Mouse (Mus musculus): ENCODE data around the gene Klc3. TPM values are rescaled to one million over a fixed set of nuclear protein-coding genes. Genes with fewer than 3 reads are reported as not detected.
A peak's percentile ranks its signal among the peaks of the same experiment; 100 is the strongest.

Gene Klc3
- polyA plus RNA-seq, 1 experiment from 2014 or later, result 6.3 TPM

- no peak overlapping the region for H3K27ac ChIP-seq
- H3K36me3 ChIP-seq, result peaks cover 72% of the 10 kb centered on the region
- H3K4me3 ChIP-seq (replicated peaks), result no peak overlapping the region
- no peak for ATAC-seq (replicated peaks; ENCODE audit: low FRiP score)
- no peak overlapping the region for H3K4me2 ChIP-seq
- no peaks in the 10 kb centered on the region for H3K4me1 ChIP-seq
- 91% methylated on average over 6 of the region's 6 CpGs for WGBS
- no peaks in the 10 kb centered on the region for H3K9me3 ChIP-seq (replicated peaks)
- H3K9ac ChIP-seq, result no peak overlapping the region
- H3K27me3 ChIP-seq, result peaks cover 10% of the 10 kb centered on the region
Measured at GRCm38 (mm10) chr7:19426888-19427287, 23.0 kb upstream of the Klc3 start.

- Histone ChIP-seq H3K36me3 (peaks cover 66% of the 10 kb centered on the region), H3K9ac (no peak overlapping the region), H3K4me1 (peaks cover 2% of the 10 kb centered on the region), H3K4me2 (no peak overlapping the region), H3K9me3 (replicated peaks) (no peaks in the 10 kb centered on the region), H3K27me3 (peaks cover 16% of the 10 kb centered on the region), H3K4me3 (replicated peaks) (no peak overlapping the region), H3K27ac (no peak overlapping the region)
- no peak for ATAC-seq (replicated peaks; ENCODE audit: low FRiP score)
- WGBS, result 65% methylated on average over 6 of the region's 6 CpGs
Measured at GRCm38 (mm10) chr7:19426349-19426748, 22.4 kb upstream of the Klc3 start.

- Histone ChIP-seq H3K36me3 (peaks cover 43% of the 10 kb centered on the region), H3K9ac (no peak overlapping the region), H3K4me2 (no peak overlapping the region), H3K4me1 (peaks cover 13% of the 10 kb centered on the region), H3K4me3 (replicated peaks) (no peak overlapping the region), H3K27me3 (peaks cover 39% of the 10 kb centered on the region), H3K9me3 (replicated peaks) (no peaks in the 10 kb centered on the region), H3K27ac (no peak overlapping the region)
- WGBS, result 64% methylated on average over 4 of the region's 4 CpGs
- ATAC-seq (replicated peaks; ENCODE audit: low FRiP score), result no peak
Measured at GRCm38 (mm10) chr7:19424051-19424450, 20.1 kb upstream of the Klc3 start.

GRCm38 (mm10) chr7:19423083-19423482 lies 19.2 kb upstream of the Klc3 start:
- 91% methylated on average over 3 of the region's 3 CpGs for WGBS
- H3K4me2 ChIP-seq, result no peak overlapping the region

GRCm38 (mm10) chr7:19420821-19421636 lies 17.1 kb upstream of the Klc3 start:
- H3K27me3 ChIP-seq, result peaks cover 62% of the 10 kb centered on the region
- ATAC-seq (replicated peaks; ENCODE audit: low FRiP score), result peak; percentile 96
- H3K4me3 ChIP-seq (replicated peaks), result peak overlapping the region; percentile 38
- peaks cover 13% of the 10 kb centered on the region for H3K4me1 ChIP-seq
- WGBS, result 12% methylated on average over 43 of the region's 43 CpGs
- peak overlapping the region; percentile 66 for H3K4me2 ChIP-seq
- H3K27ac ChIP-seq, result no peak overlapping the region
- H3K9me3 ChIP-seq (replicated peaks), result no peaks in the 10 kb centered on the region
- H3K9ac ChIP-seq, result no peak overlapping the region
- peaks cover 13% of the 10 kb centered on the region for H3K36me3 ChIP-seq

More at GRCm38 (mm10) chr7:19423083-19423482, 19.2 kb upstream of the Klc3 start:
- Histone ChIP-seq H3K9me3 (replicated peaks) (no peaks in the 10 kb centered on the region), H3K27me3 (peaks cover 48% of the 10 kb centered on the region), H3K9ac (no peak overlapping the region), H3K36me3 (peaks cover 33% of the 10 kb centered on the region), H3K4me1 (peaks cover 13% of the 10 kb centered on the region), H3K27ac (no peak overlapping the region), H3K4me3 (replicated peaks) (no peak overlapping the region)
- no peak for ATAC-seq (replicated peaks; ENCODE audit: low FRiP score)

GRCm38 (mm10) chr7:19420121-19420520 lies 16.2 kb upstream of the Klc3 start:
- Histone ChIP-seq H3K4me2 (peak overlapping the region; percentile 50), H3K27me3 (peaks cover 62% of the 10 kb centered on the region), H3K9me3 (replicated peaks) (no peaks in the 10 kb centered on the region), H3K4me1 (peaks cover 13% of the 10 kb centered on the region), H3K4me3 (replicated peaks) (peak overlapping the region; percentile 22), H3K36me3 (peaks cover 4% of the 10 kb centered on the region), H3K9ac (no peak overlapping the region), H3K27ac (no peak overlapping the region)
- 5% methylated on average over 28 of the region's 28 CpGs for WGBS
- no peak for ATAC-seq (replicated peaks; ENCODE audit: low FRiP score)

GRCm38 (mm10) chr7:19416590-19416989 lies 12.7 kb upstream of the Klc3 start:
- Histone ChIP-seq H3K9ac (no peak overlapping the region), H3K4me2 (no peak overlapping the region), H3K36me3 (no peaks in the 10 kb centered on the region), H3K4me3 (replicated peaks) (no peak overlapping the region), H3K9me3 (replicated peaks) (no peaks in the 10 kb centered on the region), H3K4me1 (peaks cover 13% of the 10 kb centered on the region), H3K27ac (no peak overlapping the region), H3K27me3 (peaks cover 49% of the 10 kb centered on the region)
- WGBS, result 66% methylated on average over 15 of the region's 15 CpGs
- ATAC-seq (replicated peaks; ENCODE audit: low FRiP score), result no peak

- H3K4me3 ChIP-seq (replicated peaks), result no peak overlapping the region
- WGBS, result 87% methylated on average over 3 of the region's 3 CpGs
- no peak overlapping the region for H3K9ac ChIP-seq
- H3K27ac ChIP-seq, result no peak overlapping the region
- no peak for ATAC-seq (replicated peaks; ENCODE audit: low FRiP score)
- H3K4me2 ChIP-seq, result no peak overlapping the region
- H3K27me3 ChIP-seq, result peaks cover 18% of the 10 kb centered on the region
- peaks cover 11% of the 10 kb centered on the region; the same call in 1 of the 2 replicates for H3K4me1 ChIP-seq
- H3K36me3 ChIP-seq, result no peaks in the 10 kb centered on the region
- H3K9me3 ChIP-seq (replicated peaks), result no peaks in the 10 kb centered on the region
Measured at GRCm38 (mm10) chr7:19413525-19413924, 9.6 kb upstream of the Klc3 start.

GRCm38 (mm10) chr7:19411783-19412182 lies 7.9 kb upstream of the Klc3 start:
- no peak overlapping the region for H3K27ac ChIP-seq
- 75% methylated on average over 5 of the region's 5 CpGs for WGBS
- H3K4me3 ChIP-seq (replicated peaks), result no peak overlapping the region
- no peak for ATAC-seq (replicated peaks; ENCODE audit: low FRiP score)
- peaks cover 10% of the 10 kb centered on the region; the same call in 1 of the 2 replicates for H3K27me3 ChIP-seq
- no peak overlapping the region for H3K4me2 ChIP-seq
- peaks cover 11% of the 10 kb centered on the region; the same call in 1 of the 2 replicates for H3K4me1 ChIP-seq
- no peak overlapping the region for H3K9ac ChIP-seq
- no peaks in the 10 kb centered on the region for H3K9me3 ChIP-seq (replicated peaks)
- no peaks in the 10 kb centered on the region for H3K36me3 ChIP-seq

GRCm38 (mm10) chr7:19410766-19411344 lies 7.0 kb upstream of the Klc3 start:
- H3K9ac ChIP-seq, result no peak overlapping the region
- H3K4me3 ChIP-seq (replicated peaks), result no peak overlapping the region
- WGBS, result 75% methylated on average over 11 of the region's 11 CpGs
- 0 out of 2 replicates have a peak, but pooled peaks cover 10% of the 10 kb centered on the region for H3K27me3 ChIP-seq
- peaks cover 11% of the 10 kb centered on the region; the same call in 1 of the 2 replicates for H3K4me1 ChIP-seq
- no peak overlapping the region for H3K27ac ChIP-seq
- H3K4me2 ChIP-seq, result no peak overlapping the region
- H3K36me3 ChIP-seq, result no peaks in the 10 kb centered on the region
- H3K9me3 ChIP-seq (replicated peaks), result no peaks in the 10 kb centered on the region
- ATAC-seq (replicated peaks; ENCODE audit: low FRiP score), result 0 out of 2 replicates have a peak, but pooled peaks have one; percentile 19

- peaks cover 11% of the 10 kb centered on the region; the same call in 1 of the 2 replicates for H3K4me1 ChIP-seq
- H3K36me3 ChIP-seq, result no peaks in the 10 kb centered on the region
- peaks cover 15% of the 10 kb centered on the region for H3K27me3 ChIP-seq
- H3K9me3 ChIP-seq (replicated peaks), result no peaks in the 10 kb centered on the region
- no peak overlapping the region for H3K27ac ChIP-seq
- ATAC-seq (replicated peaks; ENCODE audit: low FRiP score), result no peak
- no peak overlapping the region for H3K4me3 ChIP-seq (replicated peaks)
- 32% methylated on average over 6 of the region's 6 CpGs for WGBS
- H3K4me2 ChIP-seq, result no peak overlapping the region
- no peak overlapping the region for H3K9ac ChIP-seq
Measured at GRCm38 (mm10) chr7:19409753-19410152, 5.8 kb upstream of the Klc3 start.

GRCm38 (mm10) chr7:19405417-19405816 lies 1.5 kb upstream of the Klc3 start:
- H3K9me3 ChIP-seq (replicated peaks), result peaks cover 5% of the 10 kb centered on the region; the same call in 1 of the 2 replicates
- H3K27me3 ChIP-seq, result peaks cover 52% of the 10 kb centered on the region
- H3K4me3 ChIP-seq (replicated peaks), result 0 out of 2 replicates have a peak overlapping the region, but pooled peaks have one; percentile 4
- ATAC-seq (replicated peaks; ENCODE audit: low FRiP score), result peak; percentile 59; the same call in 1 of the 2 replicates
- no peak overlapping the region for H3K9ac ChIP-seq
- peak overlapping the region; percentile 43 for H3K4me2 ChIP-seq
- H3K4me1 ChIP-seq, result peaks cover 21% of the 10 kb centered on the region
- H3K36me3 ChIP-seq, result no peaks in the 10 kb centered on the region
- no peak overlapping the region for H3K27ac ChIP-seq
- 2% methylated on average over 19 of the region's 19 CpGs for WGBS
